Mouse (Mus musculus) monocyte, adult 2 months (primary cell): ENCODE results near the gene Poldip2.

Experiments used
- DNase-seq, 2 experiments: peaks; one replicate each; pipeline ENCODE4 v3.0.0; 2022; ENCODE audit warnings: low spot score in 2 of 2, low read depth in 1 of 2

Gene Poldip2

DNA sequence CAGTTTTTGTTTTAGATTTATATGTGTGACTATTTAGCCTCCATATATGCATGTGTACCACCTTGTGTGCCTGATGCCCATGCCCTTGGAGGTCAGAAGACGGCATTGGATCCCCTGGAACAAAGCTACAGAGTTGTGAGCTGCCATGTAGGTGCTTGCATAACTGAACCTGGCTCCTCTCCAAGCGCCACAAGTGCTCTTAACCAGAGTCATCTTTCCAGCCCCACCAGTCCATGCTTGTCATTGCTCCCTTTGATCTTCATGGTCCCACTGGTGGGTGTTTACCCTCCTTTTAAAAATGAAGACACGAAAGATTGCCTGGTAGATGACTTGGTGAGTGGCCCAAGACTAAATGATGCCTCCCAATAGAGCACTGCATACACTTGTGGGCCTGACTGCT, 28.4 kb downstream of the Poldip2 start:
- no peak for DNase-seq

DNA sequence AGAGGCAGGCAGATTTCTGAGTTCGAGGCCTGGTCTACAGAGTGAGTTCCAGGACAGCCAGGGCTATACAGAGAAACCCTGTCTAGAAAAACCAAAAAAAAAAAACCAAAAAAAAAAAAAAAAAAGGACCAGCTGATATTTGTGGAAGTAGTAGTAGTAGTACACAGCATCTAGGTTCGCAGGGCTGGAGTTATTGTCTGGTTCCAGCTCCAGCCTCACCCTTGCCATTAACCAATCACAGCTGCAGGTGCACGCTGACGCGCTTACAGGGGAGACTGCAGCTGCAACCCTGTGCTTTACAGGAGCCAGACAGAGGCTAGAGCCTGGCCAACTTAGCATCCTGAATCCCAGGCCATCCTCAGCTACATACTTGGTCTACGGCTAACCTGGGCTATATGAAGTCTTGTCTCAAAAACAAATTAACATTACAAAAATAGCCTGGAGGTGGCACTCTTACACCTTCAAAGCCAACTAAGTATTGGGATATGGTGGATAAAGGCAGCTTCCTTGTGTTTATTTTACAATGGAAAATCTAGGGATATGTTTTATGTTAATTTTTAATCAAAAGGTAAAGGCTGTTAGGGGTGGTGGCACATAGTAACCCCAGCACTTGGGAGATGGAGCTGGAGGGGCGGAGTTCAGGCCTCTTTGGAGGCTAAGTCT, 32.6 kb downstream of the Poldip2 start:
- DNase-seq, result no peak

DNA sequence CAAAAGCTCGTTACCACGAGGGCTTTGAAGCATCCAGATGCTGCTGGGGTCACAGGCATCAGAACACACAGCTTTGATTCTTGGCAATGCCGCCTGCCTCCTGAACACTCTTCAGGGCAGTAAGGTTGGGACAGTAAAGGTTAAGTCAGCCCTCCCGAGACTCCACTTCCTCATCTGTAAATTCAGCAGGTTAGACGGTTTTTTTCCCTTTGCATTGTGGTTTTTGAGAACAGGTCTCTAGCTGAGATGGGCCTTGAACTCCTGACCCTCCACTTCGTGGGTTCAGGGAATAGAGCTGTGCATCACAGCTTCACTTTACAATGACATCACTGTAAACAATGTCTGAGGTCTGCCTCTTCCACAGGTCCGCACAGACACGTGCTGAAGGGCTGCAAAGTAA, 33.2 kb downstream of the Poldip2 start:
- no peak for DNase-seq

DNA sequence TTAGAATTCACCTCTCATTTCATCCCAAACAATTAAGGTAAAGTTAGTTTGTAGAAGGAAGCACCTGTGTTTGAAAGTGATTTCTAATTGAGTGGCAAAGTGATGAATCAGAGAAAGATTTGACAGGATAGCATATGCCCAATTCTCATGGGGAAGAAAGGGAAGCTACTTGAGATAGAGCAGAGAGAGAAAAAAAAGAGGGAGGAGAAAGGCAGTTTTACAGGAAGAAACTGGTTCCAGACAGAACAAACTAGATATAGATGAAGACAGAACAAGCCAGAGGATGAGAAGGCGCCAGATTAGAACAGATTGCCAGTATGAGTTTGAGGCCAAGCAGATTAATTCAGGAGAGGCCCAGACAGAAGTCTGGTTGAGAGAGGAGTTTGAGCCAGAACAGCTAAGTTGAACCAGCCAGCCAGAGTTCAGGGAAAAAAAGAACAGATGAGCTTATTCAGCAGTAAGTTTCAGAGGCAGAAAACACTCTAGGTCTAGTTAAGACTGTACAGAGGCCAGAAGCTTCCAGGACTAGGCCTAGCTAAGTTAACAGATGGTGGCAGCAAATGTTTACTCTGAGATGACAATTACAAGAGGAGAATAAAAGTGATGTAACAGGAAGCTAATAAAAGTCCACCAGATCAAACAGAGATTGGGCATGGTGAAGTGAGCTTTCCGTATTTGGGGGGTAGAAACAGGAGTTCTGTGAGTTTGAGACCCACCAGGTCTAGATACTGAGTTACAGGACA, 35.9 kb downstream of the Poldip2 start:
- DNase-seq, result no peak

DNA sequence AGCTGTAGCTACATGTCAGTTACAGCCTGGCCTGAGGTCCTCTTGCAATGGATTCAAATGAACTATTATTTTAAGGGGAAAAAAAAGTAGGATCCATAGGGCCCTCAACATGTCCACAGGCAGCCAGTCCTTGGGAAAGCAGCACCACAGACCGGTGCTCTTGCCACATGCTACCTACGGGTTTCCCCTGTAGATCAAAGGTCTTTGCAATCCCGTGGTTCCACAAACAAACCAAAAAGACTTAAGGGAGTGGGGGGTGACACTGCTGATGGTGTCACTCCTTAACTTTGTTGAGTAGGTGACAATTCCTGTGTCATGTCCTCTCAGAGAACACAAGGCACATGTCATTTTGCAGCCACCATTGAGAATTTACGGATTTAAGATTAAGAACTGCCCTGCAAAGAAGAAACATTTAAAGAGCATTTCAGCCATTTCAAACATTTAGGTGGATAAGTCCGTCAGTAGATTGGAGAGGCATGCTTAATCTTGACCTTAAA, 37.5 kb downstream of the Poldip2 start:
- no peak for DNase-seq

DNA sequence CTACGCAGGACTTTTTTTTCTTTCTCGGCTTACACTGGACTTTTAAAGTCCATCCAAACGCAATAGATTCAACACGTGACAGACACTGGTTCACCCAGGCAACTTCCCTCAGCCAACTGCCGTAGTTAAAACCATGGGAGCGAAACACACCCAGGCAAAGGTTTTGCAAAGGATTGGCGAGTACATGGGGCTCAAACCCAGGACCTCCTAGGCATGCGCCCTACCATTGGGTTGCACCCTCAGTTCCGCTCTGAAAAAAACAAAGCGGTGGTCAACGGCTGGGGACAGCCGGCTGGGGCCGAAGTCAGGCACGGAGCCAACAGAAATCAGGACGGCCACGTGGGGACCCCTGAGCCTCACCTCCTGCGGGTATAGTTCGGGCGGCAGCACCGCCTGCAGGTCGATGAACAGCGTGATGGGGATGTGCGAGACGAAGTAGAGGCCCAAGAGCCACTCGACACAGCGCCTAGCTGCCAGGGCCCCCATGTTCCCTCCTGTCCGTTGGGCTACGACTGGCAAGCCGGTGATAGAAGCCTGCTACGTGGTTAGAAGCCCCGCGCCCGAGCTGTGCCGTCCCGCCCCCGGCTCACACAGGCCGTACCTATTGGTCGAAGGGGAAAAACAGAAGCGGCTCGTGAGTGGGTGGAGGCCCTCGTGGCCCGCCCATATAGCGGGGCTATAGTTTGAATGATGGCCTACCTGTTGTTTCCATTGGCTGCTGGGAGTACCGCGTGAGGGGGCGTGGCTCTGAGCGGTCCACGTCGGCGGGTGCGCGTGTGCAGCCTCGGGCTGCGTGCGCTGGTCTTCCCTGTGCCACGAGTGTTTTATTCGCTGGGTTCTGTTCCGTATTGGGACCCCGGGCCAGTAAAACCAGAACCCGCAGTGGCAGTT, 38.4 kb downstream of the Poldip2 start, which contains the start of gene Tmem97:
Tmem97 (minus strand) TSS at position 610 of the 891 bp plus-strand sequence.
- peak; percentile 84 to 88 for DNase-seq

DNA sequence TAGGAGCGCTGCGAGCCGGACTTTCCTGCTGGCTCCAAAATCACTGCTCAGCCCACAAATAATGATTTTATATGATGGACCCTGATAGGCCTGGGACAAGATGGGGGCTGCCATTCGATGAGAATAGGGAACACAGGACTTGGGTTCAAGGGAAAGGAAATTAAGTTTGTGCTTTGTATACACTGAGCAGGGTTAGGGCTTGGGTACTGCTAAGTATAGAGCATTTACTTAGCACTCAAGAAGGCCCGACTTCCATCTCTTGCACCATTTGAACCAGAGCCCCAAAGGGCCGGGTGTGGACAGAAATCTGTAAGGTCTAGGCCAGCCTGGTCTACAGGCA, 39.0 kb downstream of the Poldip2 start:
- DNase-seq, result no peak

DNA sequence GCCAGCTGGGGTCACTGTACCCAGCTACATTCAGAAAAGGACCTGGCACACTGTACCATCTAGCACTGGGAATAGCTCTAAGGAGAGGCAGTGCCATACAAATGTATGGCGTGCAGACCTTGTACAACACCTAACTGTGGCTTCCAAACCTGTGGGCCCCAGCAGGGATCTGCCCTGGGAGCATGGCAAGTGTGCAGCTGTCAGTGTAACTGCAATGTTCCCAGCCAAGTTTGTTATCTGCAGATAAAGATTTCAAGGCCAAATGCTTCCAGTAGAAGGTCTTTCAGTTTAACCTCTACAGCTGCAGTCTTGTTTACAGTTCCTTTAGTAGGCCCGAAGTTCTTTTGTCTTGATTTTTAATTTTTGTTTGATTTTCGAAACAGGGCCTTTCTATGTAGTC, 43.6 kb downstream of the Poldip2 start:
- DNase-seq, result no peak

DNA sequence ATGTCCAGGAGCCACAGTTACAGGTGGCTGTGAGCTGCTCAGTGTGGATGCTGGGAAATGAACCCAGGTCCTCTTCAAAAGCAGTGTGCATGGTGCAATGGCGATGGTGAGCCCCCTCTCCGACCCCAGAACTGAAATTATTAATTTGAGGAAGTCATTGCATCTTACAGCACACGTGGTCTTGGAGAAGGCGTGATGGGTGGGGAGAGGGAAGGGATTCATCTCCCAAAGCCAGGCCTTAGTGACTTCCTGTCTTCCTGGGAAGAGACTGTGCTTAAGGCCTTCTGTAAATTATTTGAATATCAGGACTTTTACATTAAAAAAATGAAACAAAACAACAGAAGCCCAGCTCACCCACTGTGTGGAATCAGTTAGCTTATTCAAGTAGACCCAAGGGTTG, 44.1 kb downstream of the Poldip2 start:
- no peak for DNase-seq

DNA sequence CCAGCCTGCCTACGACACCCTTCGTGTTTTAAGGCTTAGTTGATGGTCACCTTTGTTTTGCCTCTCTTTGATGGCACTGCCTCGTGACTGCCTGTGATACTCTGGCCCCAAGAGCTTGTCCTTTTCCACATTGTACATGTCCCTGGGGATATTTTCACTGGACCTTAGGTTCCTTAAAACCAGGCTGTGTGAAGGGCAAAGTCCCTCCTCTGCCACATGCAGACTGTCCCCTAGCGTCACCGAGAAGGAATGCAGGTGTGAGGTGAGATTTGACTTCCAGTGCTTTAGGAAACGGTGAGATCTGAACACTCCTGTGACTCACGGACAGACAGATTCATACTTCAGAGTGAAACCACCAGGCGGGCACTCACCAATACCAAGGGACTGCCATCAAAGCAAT, 45.2 kb downstream of the Poldip2 start:
- DNase-seq, result no peak

DNA sequence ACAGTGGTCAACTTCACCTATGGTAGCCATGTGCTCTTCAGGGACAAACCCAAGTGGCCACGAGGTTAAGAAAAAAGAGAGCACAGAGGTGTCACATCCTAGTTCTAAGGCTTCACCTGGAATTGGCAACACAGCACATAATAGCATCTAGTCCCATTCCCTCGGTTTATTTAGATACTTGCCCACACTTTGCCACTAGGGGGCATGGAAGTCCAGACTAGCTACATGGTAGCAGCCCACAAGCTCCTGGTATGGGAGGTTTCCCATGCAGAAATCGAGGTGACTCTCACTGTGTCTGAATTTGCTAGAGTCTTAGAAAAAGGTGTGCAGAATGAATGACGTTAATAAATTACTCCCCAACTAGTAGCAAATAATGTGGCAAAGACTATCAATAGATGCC, 48.5 kb downstream of the Poldip2 start:
- DNase-seq, result no peak

DNA sequence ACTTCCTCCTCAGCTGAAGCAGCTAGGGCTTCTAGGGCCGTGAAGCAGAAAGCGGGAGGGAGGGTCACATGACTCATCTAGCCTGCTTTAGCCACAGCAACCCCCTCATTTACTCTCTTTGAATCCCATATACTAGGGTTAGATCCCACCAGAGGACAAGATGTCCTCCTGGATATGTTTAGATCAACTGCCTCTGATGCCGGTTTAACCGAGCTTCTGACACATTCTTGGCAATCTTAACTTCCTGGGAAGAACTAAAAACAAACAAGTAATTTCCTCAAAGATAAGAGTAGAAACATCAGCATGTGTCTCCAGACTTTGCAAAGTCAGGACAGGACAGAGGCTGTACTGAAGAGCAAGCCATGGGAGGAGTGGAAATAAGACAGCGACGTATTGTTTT, 54.8 kb downstream of the Poldip2 start:
- DNase-seq, result no peak

DNA sequence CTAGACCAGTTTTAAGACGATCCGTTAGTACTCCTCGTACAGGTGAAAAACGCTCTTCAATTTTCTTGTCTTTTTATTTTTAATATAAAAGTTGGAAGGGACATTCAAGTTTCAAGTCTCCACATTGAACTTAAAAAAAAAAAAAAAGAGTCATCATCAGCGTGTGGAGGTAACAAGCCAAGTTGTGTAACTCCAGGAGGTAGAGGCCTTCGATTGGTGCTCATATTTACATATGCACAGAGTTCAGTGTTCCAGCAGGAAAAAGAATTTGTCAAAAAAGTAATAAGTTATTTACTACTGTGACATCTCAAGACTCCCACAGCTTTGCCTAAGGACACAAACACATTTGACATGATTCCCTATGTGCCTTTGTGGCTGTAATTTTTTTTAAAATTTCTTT, 55.6 kb downstream of the Poldip2 start:
- DNase-seq, result no peak

DNA sequence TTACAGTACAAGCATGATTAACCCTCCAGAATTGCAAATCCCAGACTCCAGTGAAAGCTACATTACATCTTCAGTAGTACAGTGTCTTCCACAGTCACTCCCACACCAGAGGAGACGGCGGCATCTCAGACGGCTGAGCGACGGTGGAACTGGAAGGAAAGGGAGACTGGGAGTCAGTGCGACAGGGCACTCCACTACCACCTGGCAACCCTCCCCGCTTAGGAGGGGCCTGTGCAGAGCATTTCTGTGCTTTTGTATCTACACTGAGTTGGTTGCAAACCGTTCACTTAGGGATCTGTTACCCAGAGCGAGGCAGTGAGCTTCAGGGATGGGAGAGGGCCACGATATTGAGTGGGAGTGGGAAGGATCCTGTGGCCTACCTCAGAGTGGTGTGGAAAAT, 56.8 kb downstream of the Poldip2 start:
- DNase-seq, result no peak

DNA sequence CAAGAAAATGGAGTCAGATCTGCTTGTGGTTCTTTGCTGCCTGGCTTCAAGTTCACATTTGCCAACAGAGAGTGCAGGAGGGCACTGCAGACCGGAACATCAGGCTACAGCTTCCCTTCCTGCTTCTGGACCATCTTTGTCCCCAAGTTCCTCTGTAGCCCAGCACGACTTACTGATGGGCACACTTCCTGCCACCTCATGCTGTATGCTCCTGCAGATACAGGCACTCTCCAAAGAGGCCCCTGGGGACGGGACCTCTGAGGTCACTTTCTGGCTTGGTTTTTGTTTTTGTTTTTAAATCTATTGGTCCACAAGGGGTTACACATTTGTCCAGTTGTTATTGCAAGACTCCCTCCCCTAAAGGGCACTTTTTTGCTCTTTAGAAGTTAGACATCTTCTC, 57.8 kb downstream of the Poldip2 start:
- DNase-seq, result no peak

DNA sequence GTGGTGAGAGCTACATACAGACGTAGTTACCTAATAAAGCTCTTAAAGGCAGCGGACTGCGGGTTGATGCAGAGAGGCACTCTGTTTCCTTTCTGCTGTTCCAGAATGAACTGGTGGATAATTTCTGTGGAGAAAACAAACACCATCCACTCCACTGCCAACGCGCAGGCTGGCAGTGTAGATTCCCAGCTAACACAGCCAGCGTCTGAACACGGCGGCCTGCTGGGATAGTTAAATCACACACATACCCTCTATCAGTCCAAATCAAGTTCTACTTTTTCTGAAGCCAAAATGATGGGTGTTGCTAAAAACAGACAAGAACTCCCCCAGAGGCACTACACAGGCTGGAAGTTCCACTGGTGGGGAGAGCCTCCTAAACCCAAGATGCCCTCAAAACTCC, 59.4 kb downstream of the Poldip2 start:
- no peak for DNase-seq

DNA sequence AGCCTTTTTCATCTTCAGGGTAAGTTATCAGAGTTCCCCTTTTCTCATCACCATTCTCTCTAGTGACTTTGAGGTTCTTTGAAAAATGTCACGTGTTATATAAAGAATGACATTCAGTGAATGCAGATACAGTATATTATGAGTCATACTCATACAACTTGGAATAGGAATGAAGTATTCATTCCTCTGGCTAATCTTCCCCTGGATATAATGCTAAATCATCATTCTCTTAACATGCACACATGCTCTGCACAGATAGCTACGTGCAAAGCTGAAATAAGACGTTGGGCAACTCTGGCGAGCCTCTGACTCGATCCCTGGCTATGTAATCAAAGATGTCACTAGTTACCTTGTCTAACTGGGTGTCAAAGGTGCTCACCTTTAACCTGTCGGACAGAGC, 59.9 kb downstream of the Poldip2 start:
- no peak for DNase-seq
